Mouse (Mus musculus): Measurements from ENCODE around the gene Sac3d1. TPM values are rescaled to one million over a fixed set of nuclear protein-coding genes. Genes with fewer than 3 reads are reported as not detected.

The Sac3d1 gene
- polyA plus RNA-seq, 1 experiment = 5.7 TPM

GRCm38 (mm10) chr19:6067011-6067723 is 51.3 kb downstream of the Sac3d1 start:
- Histone ChIP-seq H3K27ac (replicated peaks; ENCODE audit: low read depth, low read length) (no peak overlapping the region), H3K4me1 (ENCODE audit: control insufficient read depth, insufficient read depth, insufficient read length, low read length) (peaks cover 10% of the 10 kb centered on the region), H3K4me3 (ENCODE audit: insufficient read depth, low read depth, low read length) (peak overlapping the region; percentile 58)

GRCm38 (mm10) chr19:6066571-6066970 is 51.9 kb downstream of the Sac3d1 start:
- peak overlapping the region; percentile 58; the same call in 1 of the 2 replicates for H3K4me3 ChIP-seq (ENCODE audit: insufficient read depth, low read depth, low read length)
- peaks cover 13% of the 10 kb centered on the region for H3K4me1 ChIP-seq (ENCODE audit: control insufficient read depth, insufficient read depth, insufficient read length, low read length)
- H3K27ac ChIP-seq (replicated peaks; ENCODE audit: low read depth, low read length) = no peak overlapping the region

Other genes starting within 250 kb of the Sac3d1 start
- 6.6 and 7.0 TPM in 2 replicates for gene Frmd8, start 243.4 kb downstream of the Sac3d1 start, polyA plus RNA-seq (2012; ENCODE audit: insufficient read depth, insufficient read length, missing spikeins)
- 2.3 and 2.4 TPM in 2 replicates for gene Slc25a45, start 240.8 kb downstream of the Sac3d1 start, polyA plus RNA-seq (2012; ENCODE audit: insufficient read depth, insufficient read length, missing spikeins)
- gene Tigd3, start 224.5 kb downstream of the Sac3d1 start, polyA plus RNA-seq (2012; ENCODE audit: insufficient read depth, insufficient read length, missing spikeins) = not detected in 2 replicates
- 22.6 and 36.6 TPM in 2 replicates for gene Dpf2, start 205.6 kb downstream of the Sac3d1 start, polyA plus RNA-seq (2012; ENCODE audit: insufficient read depth, insufficient read length, missing spikeins)
- gene Cdc42ep2, start 193.8 kb downstream of the Sac3d1 start, polyA plus RNA-seq (2012; ENCODE audit: insufficient read depth, insufficient read length, missing spikeins) = 4.0 and 5.4 TPM in 2 replicates
- gene Pola2, start 154.4 kb downstream of the Sac3d1 start, polyA plus RNA-seq (2012; ENCODE audit: insufficient read depth, insufficient read length, missing spikeins) = 6.5 and 7.0 TPM in 2 replicates
- not detected in 2 replicates for gene Slc22a20, start 132.5 kb downstream of the Sac3d1 start, polyA plus RNA-seq (2012; ENCODE audit: insufficient read depth, insufficient read length, missing spikeins)
- 14.2 and 15.9 TPM in 2 replicates for gene Capn1, start 102.8 kb downstream of the Sac3d1 start, polyA plus RNA-seq (2012; ENCODE audit: insufficient read depth, insufficient read length, missing spikeins)
- gene Syvn1, start 72.1 kb downstream of the Sac3d1 start, polyA plus RNA-seq (2012; ENCODE audit: insufficient read depth, insufficient read length, missing spikeins) = 14.8 and 17.4 TPM in 2 replicates
- 53.6 and 56.4 TPM in 2 replicates for gene Mrpl49, start 60.9 kb downstream of the Sac3d1 start, polyA plus RNA-seq (2012; ENCODE audit: insufficient read depth, insufficient read length, missing spikeins)
- 701 and 753 TPM in 2 replicates for gene Fau, start 60.8 kb downstream of the Sac3d1 start, polyA plus RNA-seq (2012; ENCODE audit: insufficient read depth, insufficient read length, missing spikeins)
- gene Znhit2, start 57.5 kb downstream of the Sac3d1 start, polyA plus RNA-seq (2012; ENCODE audit: insufficient read depth, insufficient read length, missing spikeins) = 9.8 and 11.3 TPM in 2 replicates
- gene Tm7sf2, start 50.3 kb downstream of the Sac3d1 start, polyA plus RNA-seq (2012; ENCODE audit: insufficient read depth, insufficient read length, missing spikeins) = 7.3 and 15.5 TPM in 2 replicates
- 25.0 and 25.8 TPM in 2 replicates for gene Vps51, start 41.4 kb downstream of the Sac3d1 start, polyA plus RNA-seq (2012; ENCODE audit: insufficient read depth, insufficient read length, missing spikeins)
- not detected in 2 replicates for gene Tmem262, start 38.6 kb downstream of the Sac3d1 start, polyA plus RNA-seq (2012; ENCODE audit: insufficient read depth, insufficient read length, missing spikeins)
- not detected in 2 replicates for gene Gm28374, start 36.4 kb downstream of the Sac3d1 start, polyA plus RNA-seq (2012; ENCODE audit: insufficient read depth, insufficient read length, missing spikeins)
- gene Zfpl1, start 33.7 kb downstream of the Sac3d1 start, polyA plus RNA-seq (2012; ENCODE audit: insufficient read depth, insufficient read length, missing spikeins) = 14.0 and 20.5 TPM in 2 replicates
- gene Cdca5, start 33.7 kb downstream of the Sac3d1 start, polyA plus RNA-seq (2012; ENCODE audit: insufficient read depth, insufficient read length, missing spikeins) = not detected in 2 replicates
- gene AC131692.1, start 24.2 kb downstream of the Sac3d1 start, polyA plus RNA-seq (2012; ENCODE audit: insufficient read depth, insufficient read length, missing spikeins) = not detected in 2 replicates
- gene Naaladl1, start 12.9 kb downstream of the Sac3d1 start, polyA plus RNA-seq (2012; ENCODE audit: insufficient read depth, insufficient read length, missing spikeins) = not detected in 2 replicates
- gene Snx15, start 9.7 kb upstream of the Sac3d1 start, polyA plus RNA-seq (2012; ENCODE audit: insufficient read depth, insufficient read length, missing spikeins) = 13.3 and 13.6 TPM in 2 replicates
- 1.2 TPM in 1 of 2 replicates, not detected in the other for gene Batf2, start 22.3 kb upstream of the Sac3d1 start, polyA plus RNA-seq (2012; ENCODE audit: insufficient read depth, insufficient read length, missing spikeins)
- 45.8 and 62.3 TPM in 2 replicates for gene Arl2, start 22.9 kb upstream of the Sac3d1 start, polyA plus RNA-seq (2012; ENCODE audit: insufficient read depth, insufficient read length, missing spikeins)
- gene Majin, start 65.7 kb upstream of the Sac3d1 start, polyA plus RNA-seq (2012; ENCODE audit: insufficient read depth, insufficient read length, missing spikeins) = not detected in 2 replicates
- not detected in 2 replicates for gene Gpha2, start 107.7 kb upstream of the Sac3d1 start, polyA plus RNA-seq (2012; ENCODE audit: insufficient read depth, insufficient read length, missing spikeins)
- gene Ppp2r5b, start 117.2 kb upstream of the Sac3d1 start, polyA plus RNA-seq (2012; ENCODE audit: insufficient read depth, insufficient read length, missing spikeins) = 33.0 and 41.3 TPM in 2 replicates
- gene Atg2a, start 123.0 kb upstream of the Sac3d1 start, polyA plus RNA-seq (2012; ENCODE audit: insufficient read depth, insufficient read length, missing spikeins) = 9.6 and 9.9 TPM in 2 replicates
- gene Ehd1, start 158.1 kb upstream of the Sac3d1 start, polyA plus RNA-seq (2012; ENCODE audit: insufficient read depth, insufficient read length, missing spikeins) = 39.6 and 42.8 TPM in 2 replicates
- 2.5 and 2.8 TPM in 2 replicates for gene Cdc42bpg, start 187.8 kb upstream of the Sac3d1 start, polyA plus RNA-seq (2012; ENCODE audit: insufficient read depth, insufficient read length, missing spikeins)
- 13.9 and 22.2 TPM in 2 replicates for gene Men1, start 216.3 kb upstream of the Sac3d1 start, polyA plus RNA-seq (2012; ENCODE audit: insufficient read depth, insufficient read length, missing spikeins)
- 7.9 and 14.0 TPM in 2 replicates for gene Map4k2, start 222.5 kb upstream of the Sac3d1 start, polyA plus RNA-seq (2012; ENCODE audit: insufficient read depth, insufficient read length, missing spikeins)
- gene Sf1, start 245.0 kb upstream of the Sac3d1 start, polyA plus RNA-seq (2012; ENCODE audit: insufficient read depth, insufficient read length, missing spikeins) = 47.9 and 56.8 TPM in 2 replicates